Comparison of ENCODE assay signal across 19 mouse cellular contexts in genomic region chr4:49099448-49099847, GRCm38 (mm10). TPM values are rescaled to one million over a fixed set of nuclear protein-coding genes. Genes with fewer than 3 reads are reported as not detected.
"Had no signal": no experiment of that assay in that cellular context is flagged by ENCODE, and none has a peak within 500 bp of the region (broad histone marks: within the 10 kb centered on the region; RNA-seq: fewer than 3 reads in every experiment).

No protein-coding gene starts in this region.

- H3K27ac ChIP-seq: midbrain, embryonic 10.5 days; midbrain, embryonic 12.5 days; neural tube, embryonic 13.5 days; neural tube, embryonic 15.5 days had no signal

- H3K4me3 ChIP-seq: midbrain, embryonic 10.5 days; midbrain, embryonic 12.5 days; myocyte; neural tube, embryonic 13.5 days; neural tube, embryonic 15.5 days had no signal

- DNase-seq: lung, adult 18-20 months; lung, embryonic 14.5 days; lung, postnatal 10 days; lung, postnatal 4 days; midbrain, embryonic 14.5 days; retina, postnatal 1 day; right cerebral cortex, adult 18-20 months; right cerebral cortex, postnatal 25 days; right cerebral cortex, postnatal 4 days; spleen, adult 18-20 months; thymus, adult 18-20 months; thymus, postnatal 14 days; thymus, postnatal 36 days had no signal

- H3K36me3 ChIP-seq: midbrain, embryonic 10.5 days; midbrain, embryonic 12.5 days; neural tube, embryonic 15.5 days had no signal

- H3K9me3 ChIP-seq: midbrain, embryonic 10.5 days; midbrain, embryonic 12.5 days; neural tube, embryonic 13.5 days; neural tube, embryonic 15.5 days had no signal

- ATAC-seq: midbrain, embryonic 16.5 days had no signal

- H3K9ac ChIP-seq: lung, embryonic 14.5 days; midbrain, embryonic 12.5 days; neural tube, embryonic 13.5 days; neural tube, embryonic 15.5 days had no signal

- H3K27me3 ChIP-seq: midbrain, embryonic 12.5 days; neural tube, embryonic 13.5 days; neural tube, embryonic 15.5 days had no signal

- H3K4me2 ChIP-seq: lung, embryonic 14.5 days; midbrain, embryonic 12.5 days; neural tube, embryonic 13.5 days; neural tube, embryonic 15.5 days had no signal

RNA-seq across cellular contexts. Expression of gene Plppr1, which starts 40.4 kb away (rescaled TPM):
- polyA plus RNA-seq: myocyte had no signal
